Mouse (Mus musculus) T-cell, adult 2 months (primary cell): Measurements from ENCODE around the gene Fat4.
A peak's percentile ranks its signal among the peaks of the same experiment; 100 is the strongest.

Experiments used
- DNase-seq: peaks from one replicate; pipeline ENCODE4 v3.0.0; 2022; ENCODE audit warnings: low spot score

Fat4 gene

GRCm38 (mm10) chr3:38886890-38887355, at the start of gene Fat4:
TSS of gene Fat4 (plus strand) at chr3:38886940.
- DNase-seq = no peak

GRCm38 (mm10) chr3:38839438-38839837, 47.3 kb upstream of the Fat4 start:
- no peak for DNase-seq

GRCm38 (mm10) chr3:38843000-38843538, 43.7 kb upstream of the Fat4 start:
- no peak for DNase-seq

GRCm38 (mm10) chr3:38846602-38847382, 39.9 kb upstream of the Fat4 start:
- no peak for DNase-seq

GRCm38 (mm10) chr3:38849077-38849476, 37.7 kb upstream of the Fat4 start:
- DNase-seq = no peak

GRCm38 (mm10) chr3:38849536-38849935, 37.2 kb upstream of the Fat4 start:
- DNase-seq = no peak

- DNase-seq = peak; percentile 3
These were observed 33.1 kb upstream of the Fat4 start for GRCm38 (mm10) chr3:38853650-38854049.

- no peak for DNase-seq
These were observed 26.1 kb upstream of the Fat4 start for GRCm38 (mm10) chr3:38860683-38861082.

- no peak for DNase-seq
These were observed 15.4 kb upstream of the Fat4 start for GRCm38 (mm10) chr3:38871291-38871690.

- no peak for DNase-seq
These were observed 10.9 kb upstream of the Fat4 start for GRCm38 (mm10) chr3:38875872-38876271.

- no peak for DNase-seq
These were observed 10.0 kb upstream of the Fat4 start for GRCm38 (mm10) chr3:38876706-38877105.

- no peak for DNase-seq
These were observed 4.0 kb upstream of the Fat4 start for GRCm38 (mm10) chr3:38882778-38883177.

GRCm38 (mm10) chr3:38883676-38884075, 3.1 kb upstream of the Fat4 start:
- DNase-seq = no peak

GRCm38 (mm10) chr3:38884276-38884675, 2.5 kb upstream of the Fat4 start:
- DNase-seq = peak; percentile 21

GRCm38 (mm10) chr3:38884919-38885418, 1.8 kb upstream of the Fat4 start:
- DNase-seq = no peak

GRCm38 (mm10) chr3:38885481-38886001, 1.2 kb upstream of the Fat4 start:
- no peak for DNase-seq

- no peak for DNase-seq
These were observed 499 bp upstream of the Fat4 start for GRCm38 (mm10) chr3:38886061-38886821.

GRCm38 (mm10) chr3:38887381-38887991, 746 bp downstream of the Fat4 start:
- DNase-seq = no peak

GRCm38 (mm10) chr3:38888111-38888510, 1.4 kb downstream of the Fat4 start:
- no peak for DNase-seq

GRCm38 (mm10) chr3:38892791-38893224, 6.1 kb downstream of the Fat4 start:
- no peak for DNase-seq

- DNase-seq = no peak
These were observed 14.1 kb downstream of the Fat4 start for GRCm38 (mm10) chr3:38900839-38901238.

GRCm38 (mm10) chr3:38906832-38907231, 20.1 kb downstream of the Fat4 start:
- DNase-seq = no peak
